Mouse (Mus musculus): ENCODE results near the gene Rtca.

The Rtca gene

GRCm38 (mm10) chr3:116507772-116508351, at the start of gene Rtca:
TSS of gene Rtca (minus strand) at chr3:116508208.
- peak; percentile 100 for DNase-seq (ENCODE audit: low spot score)

- DNase-seq (ENCODE audit: low spot score) = no peak
Observed at GRCm38 (mm10) chr3:116551362-116551761, 43.4 kb upstream of the Rtca start.

GRCm38 (mm10) chr3:116547430-116547829, 39.4 kb upstream of the Rtca start:
- DNase-seq (ENCODE audit: low spot score) = no peak

- no peak for DNase-seq (ENCODE audit: low spot score)
Observed at GRCm38 (mm10) chr3:116542532-116542931, 34.5 kb upstream of the Rtca start.

- no peak for DNase-seq (ENCODE audit: low spot score)
Observed at GRCm38 (mm10) chr3:116542070-116542469, 34.1 kb upstream of the Rtca start.

GRCm38 (mm10) chr3:116537200-116537573, 29.2 kb upstream of the Rtca start:
- DNase-seq (ENCODE audit: low spot score) = no peak

GRCm38 (mm10) chr3:116536428-116537199, 28.6 kb upstream of the Rtca start:
- DNase-seq (ENCODE audit: low spot score) = no peak

GRCm38 (mm10) chr3:116530826-116531225, 22.8 kb upstream of the Rtca start:
- no peak for DNase-seq (ENCODE audit: low spot score)

GRCm38 (mm10) chr3:116529741-116530140, 21.7 kb upstream of the Rtca start:
- DNase-seq (ENCODE audit: low spot score) = no peak

- no peak for DNase-seq (ENCODE audit: low spot score)
Observed at GRCm38 (mm10) chr3:116520141-116520761, 12.2 kb upstream of the Rtca start.

- peak; percentile 91 for DNase-seq (ENCODE audit: low spot score)
Observed at GRCm38 (mm10) chr3:116512904-116513716, 5.1 kb upstream of the Rtca start, which contains the start of gene Dbt. TSS of gene Dbt (plus strand) at chr3:116513070.

- no peak for DNase-seq (ENCODE audit: low spot score)
Observed at GRCm38 (mm10) chr3:116512151-116512903, 4.3 kb upstream of the Rtca start.

- no peak for DNase-seq (ENCODE audit: low spot score)
Observed at GRCm38 (mm10) chr3:116495671-116496070, 12.3 kb downstream of the Rtca start.

- no peak for DNase-seq (ENCODE audit: low spot score)
Observed at GRCm38 (mm10) chr3:116493658-116494057, 14.3 kb downstream of the Rtca start.

GRCm38 (mm10) chr3:116491923-116492454, 16.0 kb downstream of the Rtca start:
- no peak for DNase-seq (ENCODE audit: low spot score)

GRCm38 (mm10) chr3:116490920-116491319, 17.1 kb downstream of the Rtca start:
- DNase-seq (ENCODE audit: low spot score) = no peak

GRCm38 (mm10) chr3:116483271-116483670, 24.7 kb downstream of the Rtca start:
- no peak for DNase-seq (ENCODE audit: low spot score)

- DNase-seq (ENCODE audit: low spot score) = no peak
Observed at GRCm38 (mm10) chr3:116482724-116483123, 25.3 kb downstream of the Rtca start.

- peak; percentile 65 for DNase-seq (ENCODE audit: low spot score)
Observed at GRCm38 (mm10) chr3:116480937-116481336, 27.1 kb downstream of the Rtca start.

GRCm38 (mm10) chr3:116480119-116480518, 27.9 kb downstream of the Rtca start:
- DNase-seq (ENCODE audit: low spot score) = peak; percentile 90

- DNase-seq (ENCODE audit: low spot score) = no peak
Observed at GRCm38 (mm10) chr3:116477351-116477750, 30.7 kb downstream of the Rtca start.

Data from retina, embryonic 14.5 days (tissue).